Mouse (Mus musculus): ENCODE measurements at regions not wholly inside any gene's neighbourhood (a gene's known extent, or its start where the extent isn't known, plus 50 kb on each side); places are given as distances from the start of the nearest gene placed in this dataset.

DNA sequence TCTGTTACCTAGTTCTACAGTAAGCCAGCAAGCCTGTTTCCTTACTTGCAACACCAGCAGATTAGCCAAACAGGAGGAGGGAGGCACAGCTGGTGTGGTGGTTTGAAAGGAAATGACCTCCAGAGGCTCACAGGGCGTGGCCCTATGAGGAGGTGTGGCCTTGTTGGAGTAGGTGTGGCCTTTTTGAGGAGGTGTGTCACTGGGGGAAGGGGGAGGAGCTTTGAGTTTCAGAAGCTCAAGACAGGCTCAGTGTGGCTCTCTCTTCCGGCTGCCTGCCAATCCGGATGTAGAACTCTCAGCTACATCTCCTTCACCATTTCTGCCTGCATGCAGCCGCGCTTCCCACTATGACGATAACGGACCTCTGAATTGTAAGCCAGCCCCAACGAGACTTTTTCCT is 82.7 kb downstream of the Zfp281 start:
- TF ChIP-seq UBTF (IDR thresholded peaks at IDR 0.05; ENCODE audit: borderline replicate concordance, insufficient read depth, low read depth, low read length) (no peak), TBP (IDR thresholded peaks at IDR 0.05; ENCODE audit: low read depth, low read length) (peak; percentile 72), TCF12 (IDR thresholded peaks at IDR 0.05; ENCODE audit: low read depth, low read length) (0 out of 2 replicates have a peak, but pooled peaks have one; percentile 5), HCFC1 (IDR thresholded peaks at IDR 0.05; ENCODE audit: low read depth, low read length) (peak; percentile 47; the same call in 1 of the 2 replicates), POLR2A (IDR thresholded peaks at IDR 0.05; ENCODE audit: control insufficient read depth in 1 of 2, insufficient read depth in 1 of 2, low read depth in 1 of 2, low read length in 2 of 2, poor library complexity in 1 of 2) (peak; percentile 12 to 61; a peak in 2 of 4 replicates), MAX (IDR thresholded peaks at IDR 0.05; ENCODE audit: low read length) (0 out of 2 replicates have a peak, but pooled peaks have one; percentile 27), RCOR1 (IDR thresholded peaks at IDR 0.05; ENCODE audit: low read depth, low read length) (no peak), MYC (IDR thresholded peaks at IDR 0.05; ENCODE audit: low read depth, low read length) (0 out of 2 replicates have a peak, but pooled peaks have one; percentile 38), ELF1 (IDR thresholded peaks at IDR 0.05; ENCODE audit: low read depth, low read length) (peak; percentile 53; the same call in 1 of the 2 replicates), NELFE (IDR thresholded peaks at IDR 0.05; ENCODE audit: low read depth, low read length) (peak; percentile 57)
- H3K27ac ChIP-seq (ENCODE audit: control insufficient read depth, low read depth, low read length) = peak overlapping the region; percentile 50
- H3K4me3 ChIP-seq (ENCODE audit: control insufficient read depth in 1 of 2, insufficient read depth in 1 of 2, low read depth in 2 of 2, low read length in 2 of 2) = peak overlapping the region; percentile 57 to 59
- H3K36me3 ChIP-seq (ENCODE audit: control insufficient read depth in 1 of 2, insufficient read depth in 2 of 2, low read length in 2 of 2) = no peaks in the 10 kb centered on the region; a peak in 2 of 4 replicates
- H3K4me1 ChIP-seq (ENCODE audit: control insufficient read depth in 1 of 2, insufficient read depth in 2 of 2, low read length in 2 of 2) = peaks cover 0 to 9% of the 10 kb centered on the region in 2 experiments; a peak in 2 of 4 replicates
- H3K9me3 ChIP-seq (replicated peaks; ENCODE audit: insufficient read depth, low read length) = no peaks in the 10 kb centered on the region
- H3K79me2 ChIP-seq (ENCODE audit: control insufficient read depth, insufficient read depth, low read length, poor library complexity) = no peaks in the 10 kb centered on the region
- peak overlapping the region; percentile 62 for H3K9ac ChIP-seq (ENCODE audit: control insufficient read depth, low read depth, low read length, poor library complexity, severe bottlenecking)
- DNase-seq (ENCODE audit: low read depth, low spot score) = peak; percentile 92
- H3K27me3 ChIP-seq (ENCODE audit: control insufficient read depth in 1 of 2, insufficient read depth in 2 of 2, low read length in 2 of 2) = no peaks in the 10 kb centered on the region

DNA sequence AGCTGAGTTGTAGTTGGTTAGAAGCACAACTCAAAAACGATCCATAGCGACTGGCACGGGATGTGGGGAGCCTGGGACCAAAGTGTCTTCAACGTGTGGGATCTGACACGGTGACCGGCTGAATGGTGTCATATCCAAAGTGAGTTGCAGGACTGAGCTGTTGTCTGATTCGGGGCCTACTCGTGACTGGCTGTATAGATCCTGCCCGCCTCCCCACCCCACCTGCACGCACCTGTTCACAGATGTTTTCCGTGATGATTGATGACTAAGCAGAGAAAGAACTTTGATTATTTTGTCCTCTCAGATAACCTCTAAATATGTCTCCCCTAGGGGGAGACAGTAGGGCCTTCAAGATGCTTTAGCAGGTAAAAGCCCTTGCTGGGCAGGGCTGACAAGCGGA is 83.2 kb downstream of the Zfp281 start:
- no peaks in the 10 kb centered on the region; a peak in 2 of 4 replicates for H3K36me3 ChIP-seq (ENCODE audit: control insufficient read depth in 1 of 2, insufficient read depth in 2 of 2, low read length in 2 of 2)
- no peak for TF ChIP-seq TAL1 (IDR thresholded peaks at IDR 0.05; ENCODE audit: low read length)
- no peak for TF ChIP-seq ZC3H11A (IDR thresholded peaks at IDR 0.05; ENCODE audit: low read depth, low read length)
- no peak for TF ChIP-seq ETS1 (IDR thresholded peaks at IDR 0.05; ENCODE audit: low read depth, low read length)
- no peak for TF ChIP-seq E2F4 (IDR thresholded peaks at IDR 0.05; ENCODE audit: borderline replicate concordance, low read depth, low read length)
- TF ChIP-seq MEF2A (IDR thresholded peaks at IDR 0.05; ENCODE audit: extremely low read depth, insufficient replicate concordance, low read depth, low read length, poor library complexity, severe bottlenecking) = no peak
- no peak for TF ChIP-seq KAT2A (conservative IDR thresholded peaks at IDR 0.05; ENCODE audit: low read depth, low read length)
- TF ChIP-seq NRF1 (IDR thresholded peaks at IDR 0.05; ENCODE audit: insufficient read depth, low read depth, low read length, poor library complexity, severe bottlenecking) = no peak
- TF ChIP-seq GABPA (IDR thresholded peaks at IDR 0.05; ENCODE audit: low read depth, low read length) = no peak
- TF ChIP-seq POLR2A (IDR thresholded peaks at IDR 0.05; ENCODE audit: control insufficient read depth in 1 of 2, insufficient read depth in 1 of 2, low read depth in 1 of 2, low read length in 2 of 2, poor library complexity in 1 of 2) = no peak
- no peak for TF ChIP-seq RCOR1 (IDR thresholded peaks at IDR 0.05; ENCODE audit: low read depth, low read length)
- TF ChIP-seq POLR2AphosphoS2 (IDR thresholded peaks at IDR 0.05; ENCODE audit: low read length) = no peak
- no peak for TF ChIP-seq EP300 (IDR thresholded peaks at IDR 0.05; ENCODE audit: low read depth in 1 of 2, low read length in 2 of 2)
- no peak for TF ChIP-seq JUND (IDR thresholded peaks at IDR 0.05; ENCODE audit: low read depth, low read length)
- no peak for TF ChIP-seq ELF1 (IDR thresholded peaks at IDR 0.05; ENCODE audit: low read depth, low read length)
- no peak for TF ChIP-seq USF2 (IDR thresholded peaks at IDR 0.05; ENCODE audit: borderline replicate concordance in 1 of 2, insufficient read depth in 1 of 2, low read depth in 1 of 2, low read length in 2 of 2)
- no peak for TF ChIP-seq UBTF (IDR thresholded peaks at IDR 0.05; ENCODE audit: borderline replicate concordance, insufficient read depth, low read depth, low read length)
- TF ChIP-seq HCFC1 (IDR thresholded peaks at IDR 0.05; ENCODE audit: low read depth, low read length) = no peak
- TF ChIP-seq SMC3 (IDR thresholded peaks at IDR 0.05; ENCODE audit: low read depth, low read length) = no peak
- TF ChIP-seq TBP (IDR thresholded peaks at IDR 0.05; ENCODE audit: low read depth, low read length) = no peak
- TF ChIP-seq MYB (IDR thresholded peaks at IDR 0.05; ENCODE audit: low read depth, low read length) = no peak
- H3K9ac ChIP-seq (ENCODE audit: control insufficient read depth, low read depth, low read length, poor library complexity, severe bottlenecking) = peak overlapping the region; percentile 62
- H3K27me3 ChIP-seq (ENCODE audit: control insufficient read depth in 1 of 2, insufficient read depth in 2 of 2, low read length in 2 of 2) = no peaks in the 10 kb centered on the region
- H3K4me3 ChIP-seq (ENCODE audit: control insufficient read depth in 1 of 2, insufficient read depth in 1 of 2, low read depth in 2 of 2, low read length in 2 of 2) = peak overlapping the region; percentile 57 to 59
- no peaks in the 10 kb centered on the region for H3K9me3 ChIP-seq (replicated peaks; ENCODE audit: insufficient read depth, low read length)
- peak overlapping the region; percentile 46 for H3K27ac ChIP-seq (ENCODE audit: control insufficient read depth, low read depth, low read length)
- no peak for DNase-seq (ENCODE audit: low read depth, low spot score)
- no peaks in the 10 kb centered on the region for H3K79me2 ChIP-seq (ENCODE audit: control insufficient read depth, insufficient read depth, low read length, poor library complexity)
- peaks cover 0 to 9% of the 10 kb centered on the region in 2 experiments; a peak in 2 of 4 replicates for H3K4me1 ChIP-seq (ENCODE audit: control insufficient read depth in 1 of 2, insufficient read depth in 2 of 2, low read length in 2 of 2)
